Mouse (Mus musculus): ENCODE data around the gene 1700013G24Rik. TPM values are rescaled to one million over a fixed set of nuclear protein-coding genes. Genes with fewer than 3 reads are reported as not detected.

The 1700013G24Rik gene
- total and polyA plus RNA-seq, 2 experiments from 2014 or later: not detected

GRCm38 (mm10) chr4:137477611-137478010 is 24.5 kb downstream of the 1700013G24Rik start:
- DNase-seq: no peak
- no peaks in the 10 kb centered on the region for H3K4me1 ChIP-seq (ENCODE audit: insufficient read depth)
- TF ChIP-seq CTCF (IDR thresholded peaks at IDR 0.05; ENCODE audit: low read depth): no peak
- no peaks in the 10 kb centered on the region for H3K9me3 ChIP-seq (ENCODE audit: low read length)
- H3K27ac ChIP-seq (ENCODE audit: low read depth, low read length): no peak overlapping the region
- no peaks in the 10 kb centered on the region for H3K36me3 ChIP-seq (ENCODE audit: insufficient read depth)
- ATAC-seq: no peak
- no peak overlapping the region for H3K4me2 ChIP-seq (ENCODE audit: low read depth)
- WGBS: 63% methylated on average over 6 of the region's 6 CpGs
- no peaks in the 10 kb centered on the region for H3K27me3 ChIP-seq (ENCODE audit: insufficient read depth, low read length)
- no peak overlapping the region for H3K9ac ChIP-seq
- H3K4me3 ChIP-seq (ENCODE audit: low read depth, low read length): no peak overlapping the region

- Histone ChIP-seq H3K4me3 (ENCODE audit: low read depth, low read length) (no peak overlapping the region), H3K4me2 (ENCODE audit: low read depth) (no peak overlapping the region), H3K36me3 (ENCODE audit: insufficient read depth) (no peaks in the 10 kb centered on the region), H3K27me3 (ENCODE audit: insufficient read depth, low read length) (no peaks in the 10 kb centered on the region), H3K9me3 (ENCODE audit: low read length) (no peaks in the 10 kb centered on the region), H3K9ac (no peak overlapping the region), H3K27ac (ENCODE audit: low read depth, low read length) (no peak overlapping the region), H3K4me1 (ENCODE audit: insufficient read depth) (no peaks in the 10 kb centered on the region)
- TF ChIP-seq CTCF (IDR thresholded peaks at IDR 0.05; ENCODE audit: low read depth): no peak
- 62% methylated on average over 5 of the region's 5 CpGs for WGBS
- ATAC-seq: no peak
- DNase-seq: no peak
These were observed 25.2 kb downstream of the 1700013G24Rik start for GRCm38 (mm10) chr4:137478306-137478705.

- no peak for DNase-seq
- H3K9me3 ChIP-seq (ENCODE audit: low read length): no peaks in the 10 kb centered on the region
- no peaks in the 10 kb centered on the region for H3K27me3 ChIP-seq (ENCODE audit: insufficient read depth, low read length)
- no peaks in the 10 kb centered on the region for H3K4me1 ChIP-seq (ENCODE audit: insufficient read depth)
- no peak for ATAC-seq
- H3K27ac ChIP-seq (ENCODE audit: low read depth, low read length): no peak overlapping the region
- no peaks in the 10 kb centered on the region for H3K36me3 ChIP-seq (ENCODE audit: insufficient read depth)
- H3K4me2 ChIP-seq (ENCODE audit: low read depth): no peak overlapping the region
- 29% methylated on average over 6 of the region's 6 CpGs for WGBS
- TF ChIP-seq CTCF (IDR thresholded peaks at IDR 0.05; ENCODE audit: low read depth): no peak
- no peak overlapping the region for H3K4me3 ChIP-seq (ENCODE audit: low read depth, low read length)
- H3K9ac ChIP-seq: no peak overlapping the region
These were observed 26.7 kb downstream of the 1700013G24Rik start for GRCm38 (mm10) chr4:137479757-137480156.

- Histone ChIP-seq H3K9ac (no peak overlapping the region), H3K9me3 (ENCODE audit: low read length) (no peaks in the 10 kb centered on the region), H3K4me1 (ENCODE audit: insufficient read depth) (no peaks in the 10 kb centered on the region), H3K4me3 (ENCODE audit: low read depth, low read length) (no peak overlapping the region), H3K27me3 (ENCODE audit: insufficient read depth, low read length) (no peaks in the 10 kb centered on the region), H3K27ac (ENCODE audit: low read depth, low read length) (no peak overlapping the region), H3K36me3 (ENCODE audit: insufficient read depth) (no peaks in the 10 kb centered on the region), H3K4me2 (ENCODE audit: low read depth) (no peak overlapping the region)
- ATAC-seq (no peak), DNase-seq (no peak)
- whole genome bisulfite sequencing: 35% methylated on average over 18 of the region's 19 CpGs
- TF ChIP-seq CTCF (IDR thresholded peaks at IDR 0.05; ENCODE audit: low read depth): no peak
These were observed 27.3 kb downstream of the 1700013G24Rik start for GRCm38 (mm10) chr4:137480191-137480992.

GRCm38 (mm10) chr4:137480993-137481340 is 27.9 kb downstream of the 1700013G24Rik start:
- Histone ChIP-seq H3K4me3 (ENCODE audit: low read depth, low read length) (no peak overlapping the region), H3K9me3 (ENCODE audit: low read length) (no peaks in the 10 kb centered on the region), H3K27me3 (ENCODE audit: insufficient read depth, low read length) (no peaks in the 10 kb centered on the region), H3K27ac (ENCODE audit: low read depth, low read length) (no peak overlapping the region), H3K4me1 (ENCODE audit: insufficient read depth) (no peaks in the 10 kb centered on the region), H3K36me3 (ENCODE audit: insufficient read depth) (no peaks in the 10 kb centered on the region), H3K4me2 (ENCODE audit: low read depth) (no peak overlapping the region), H3K9ac (no peak overlapping the region)
- no peak for DNase-seq
- no peak for ATAC-seq
- WGBS: 38% methylated on average over 1 of the region's 1 CpGs
- no peak for TF ChIP-seq CTCF (IDR thresholded peaks at IDR 0.05; ENCODE audit: low read depth)

GRCm38 (mm10) chr4:137481381-137482030 is 28.4 kb downstream of the 1700013G24Rik start:
- Histone ChIP-seq H3K4me2 (ENCODE audit: low read depth) (no peak overlapping the region), H3K9ac (no peak overlapping the region), H3K4me1 (ENCODE audit: insufficient read depth) (no peaks in the 10 kb centered on the region), H3K27ac (ENCODE audit: low read depth, low read length) (no peak overlapping the region), H3K4me3 (ENCODE audit: low read depth, low read length) (no peak overlapping the region), H3K9me3 (ENCODE audit: low read length) (no peaks in the 10 kb centered on the region), H3K27me3 (ENCODE audit: insufficient read depth, low read length) (no peaks in the 10 kb centered on the region), H3K36me3 (ENCODE audit: insufficient read depth) (no peaks in the 10 kb centered on the region)
- no peak for TF ChIP-seq CTCF (IDR thresholded peaks at IDR 0.05; ENCODE audit: low read depth)
- DNase-seq: no peak
- 69% methylated on average over 13 of the region's 13 CpGs for WGBS
- ATAC-seq: no peak

GRCm38 (mm10) chr4:137483871-137484270 is 30.8 kb downstream of the 1700013G24Rik start:
- DNase-seq (no peak), ATAC-seq (no peak)
- Histone ChIP-seq H3K27ac (ENCODE audit: low read depth, low read length) (no peak overlapping the region), H3K4me2 (ENCODE audit: low read depth) (no peak overlapping the region), H3K9ac (no peak overlapping the region), H3K4me1 (ENCODE audit: insufficient read depth) (no peaks in the 10 kb centered on the region), H3K9me3 (ENCODE audit: low read length) (no peaks in the 10 kb centered on the region), H3K4me3 (ENCODE audit: low read depth, low read length) (no peak overlapping the region), H3K27me3 (ENCODE audit: insufficient read depth, low read length) (no peaks in the 10 kb centered on the region), H3K36me3 (ENCODE audit: insufficient read depth) (no peaks in the 10 kb centered on the region)
- WGBS: 67% methylated on average over 16 of the region's 16 CpGs
- no peak for TF ChIP-seq CTCF (IDR thresholded peaks at IDR 0.05; ENCODE audit: low read depth)

Measured in forebrain, postnatal 0 days (tissue).